Mouse (Mus musculus): ENCODE data around the gene Gm20449. TPM values are rescaled to one million over a fixed set of nuclear protein-coding genes. Genes with fewer than 3 reads are reported as not detected.

Gene Gm20449
- polyA plus RNA-seq, 1 experiment from 2014 or later = 0.17 TPM

- no peaks in the 10 kb centered on the region for H3K9me3 ChIP-seq
- H3K4me2 ChIP-seq = peak within 1 kb of the TSS; percentile 58
- H3K9ac ChIP-seq = peak within 1 kb of the TSS; percentile 64
- ATAC-seq (ENCODE audit: low read depth) = peak; percentile 99
- no peaks in the 10 kb centered on the region for H3K36me3 ChIP-seq
- H3K27me3 ChIP-seq = no peaks in the 10 kb centered on the region
- H3K4me1 ChIP-seq (replicated peaks) = peaks cover 6% of the 10 kb centered on the region; the same call in 1 of the 2 replicates
- H3K27ac ChIP-seq (replicated peaks) = peak within 1 kb of the TSS; percentile 83
- peak within 1 kb of the TSS; percentile 51 for H3K4me3 ChIP-seq
- under 1% methylated on average over 25 of the region's 25 CpGs for WGBS
Measured at GRCm38 (mm10) chr7:41393048-41393971, 105.9 kb downstream of the Gm20449 start, which contains the start of gene AI987944. Gene AI987944, minus strand, starts transcription at chr7:41393379.

Other genes starting within 250 kb of the Gm20449 start
- 8.0 TPM in 2 replicates for gene AI987944, start 106.0 kb downstream of the Gm20449 start, polyA plus RNA-seq (2015; fragmentation: Nextera tagmentation; extraction: Ambion mirVana)
- gene Vmn2r57, start 50.7 kb downstream of the Gm20449 start, polyA plus RNA-seq (2015; fragmentation: Nextera tagmentation; extraction: Ambion mirVana) = 0.18 and 0.27 TPM in 2 replicates
- gene AW146154, start 473 bp upstream of the Gm20449 start, polyA plus RNA-seq (2015; fragmentation: Nextera tagmentation; extraction: Ambion mirVana) = 3.5 and 4.0 TPM in 2 replicates
- not detected in 2 replicates for gene Gm6871, start 74.2 kb upstream of the Gm20449 start, polyA plus RNA-seq (2015; fragmentation: Nextera tagmentation; extraction: Ambion mirVana)
- gene 2610021A01Rik, start 99.8 kb upstream of the Gm20449 start, polyA plus RNA-seq (2015; fragmentation: Nextera tagmentation; extraction: Ambion mirVana) = 13.6 and 15.2 TPM in 2 replicates
- gene Zfp788, start 133.8 kb upstream of the Gm20449 start, polyA plus RNA-seq (2015; fragmentation: Nextera tagmentation; extraction: Ambion mirVana) = 24.8 and 31.2 TPM in 2 replicates

All from neural tube, embryonic 13.5 days (tissue).